Mouse (Mus musculus) limb, embryonic 14.5 days (tissue): Measurements from ENCODE around the gene Gnat1. TPM values are rescaled to one million over a fixed set of nuclear protein-coding genes. Genes with fewer than 3 reads are reported as not detected.
A peak's percentile ranks its signal among the peaks of the same experiment; 100 is the strongest.

Experiments used
- ATAC-seq: fragments of 200-750 bp; cut with Nextera tagmentation; 2 replicates; pipeline ENCODE4 v1.8.0; 2017; ENCODE audit warnings: low read depth, moderate number of reproducible peaks, moderate TSS enrichment; ENCODE audit not compliant: low FRiP score
- DNase-seq: peaks from one replicate; pipeline ENCODE4 v3.0.0-alpha.2; 2015; ENCODE audit warnings: low spot score
- H3K27ac ChIP-seq: fragments of 300-500 bp; sonication (generic); replicated peaks from 2 replicates; pipeline ENCODE4 v1.5.1; 2014; ENCODE audit warnings: low read depth, mild to moderate bottlenecking, low read length, moderate library complexity, mixed read lengths
- H3K27me3 ChIP-seq: fragments of 300-500 bp; sonication (generic); 2 replicates; pipeline ENCODE4 v1.6.1; 2014; ENCODE audit warnings: low read length, mixed read lengths; ENCODE audit not compliant: control insufficient read depth, insufficient read depth
- H3K36me3 ChIP-seq: fragments of 300-500 bp; sonication (generic); 2 replicates; pipeline ENCODE4 v1.6.1; 2014; ENCODE audit warnings: mild to moderate bottlenecking, low read length, moderate library complexity, mixed read lengths; ENCODE audit not compliant: control insufficient read depth, insufficient read depth
- H3K4me1 ChIP-seq: fragments of 300-500 bp; sonication (generic); 2 replicates; pipeline ENCODE4 v1.6.1; 2014; ENCODE audit warnings: antibody characterized with exemption, low read length, mixed read lengths; ENCODE audit not compliant: control insufficient read depth, insufficient read depth
- H3K4me2 ChIP-seq: fragments of 300-500 bp; sonication (generic); replicated peaks from 2 replicates; pipeline ENCODE4 v1.6.1; 2014; ENCODE audit warnings: low read depth, mild to moderate bottlenecking, low read length, moderate library complexity; ENCODE audit not compliant: severe bottlenecking
- H3K4me3 ChIP-seq: fragments of 300-500 bp; sonication (generic); replicated peaks from 2 replicates; pipeline ENCODE4 v1.5.1; 2014; ENCODE audit warnings: low read length
- H3K9ac ChIP-seq: fragments of 300-500 bp; sonication (generic); 2 replicates; pipeline ENCODE4 v1.6.1; 2014; ENCODE audit warnings: mild to moderate bottlenecking, low read depth, low read length, moderate library complexity; ENCODE audit not compliant: severe bottlenecking
- H3K9me3 ChIP-seq: fragments of 300-500 bp; sonication (generic); 2 replicates; pipeline ENCODE4 v1.6.1; 2016; ENCODE audit warnings: low read length; ENCODE audit not compliant: control insufficient read depth
- POLR2A ChIP-seq: fragments of 200-500 bp; IDR thresholded peaks from 2 replicates; pipeline ENCODE4 v1.8.0; 2012; ENCODE audit warnings: inconsistent platforms, mild to moderate bottlenecking, moderate library complexity, borderline replicate concordance; ENCODE audit not compliant: insufficient read depth, insufficient read length; ENCODE audit errors: extremely low read depth
- WGBS: fragments of 180-500 bp; shearing (Covaris S2); extraction: QIAGEN DNeasy Blood & Tissue Kit; methylation state at CpG from one replicate; pipeline ENCODE4 v1.1.7; 2014; 5-methylcytosine and 5-hydroxymethylcytosine counted together
- polyA plus RNA-seq, 2 experiments: library from polyadenylated mRNA; depleted of rRNA in 1 of 2; stranded (reverse) in 1 of 2; unstranded in 1 of 2; fragments of >200 nt; fragmentation: Nextera tagmentation in 1 of 2; extraction: Ambion mirVana in 1 of 2; gene quantifications; 2 replicates each; pipeline versions ENCODE4 v1.2.1 to v1.2.3; 2012 to 2014

The Gnat1 gene
- polyA plus RNA-seq, 2 experiments: 0.28 to 0.55 TPM

- DNase-seq (no peak), ATAC-seq (no peak)
- peaks cover 38% of the 10 kb centered on the region for H3K36me3 ChIP-seq
Measured at GRCm38 (mm10) chr9:107625351-107626128, 54.0 kb downstream of the Gnat1 start.

GRCm38 (mm10) chr9:107624951-107625350, 54.6 kb downstream of the Gnat1 start:
- no peaks in the 10 kb centered on the region for H3K27me3 ChIP-seq
- 75% methylated on average over 3 of the region's 3 CpGs for WGBS
- no peak for TF ChIP-seq POLR2A
- peaks cover 44% of the 10 kb centered on the region for H3K36me3 ChIP-seq
- H3K4me1 ChIP-seq: peaks cover 35% of the 10 kb centered on the region
- H3K4me3 ChIP-seq: no peak overlapping the region
- no peaks in the 10 kb centered on the region for H3K9me3 ChIP-seq
- ATAC-seq: no peak
- no peak overlapping the region for H3K4me2 ChIP-seq
- H3K27ac ChIP-seq: no peak overlapping the region; the same call in 1 of the 2 replicates
- no peak for DNase-seq
- H3K9ac ChIP-seq: no peak overlapping the region

More at GRCm38 (mm10) chr9:107625351-107626128, 54.0 kb downstream of the Gnat1 start:
- no peaks in the 10 kb centered on the region for H3K9me3 ChIP-seq
- H3K27ac ChIP-seq: peak overlapping the region; percentile 89; the same call in 1 of the 2 replicates
- no peak for TF ChIP-seq POLR2A
- H3K4me1 ChIP-seq: peaks cover 41% of the 10 kb centered on the region
- H3K4me3 ChIP-seq: no peak overlapping the region
- H3K4me2 ChIP-seq: no peak overlapping the region
- 94% methylated on average over 12 of the region's 12 CpGs for WGBS
- H3K9ac ChIP-seq: no peak overlapping the region
- no peaks in the 10 kb centered on the region for H3K27me3 ChIP-seq

- ATAC-seq: no peak
- Histone ChIP-seq H3K4me2 (no peak overlapping the region), H3K27ac (no peak overlapping the region; the same call in 1 of the 2 replicates), H3K9ac (no peak overlapping the region), H3K36me3 (peaks cover 48% of the 10 kb centered on the region), H3K9me3 (no peaks in the 10 kb centered on the region), H3K4me1 (peaks cover 31% of the 10 kb centered on the region), H3K4me3 (no peak overlapping the region), H3K27me3 (no peaks in the 10 kb centered on the region)
- DNase-seq: no peak
- WGBS: 79% methylated on average over 5 of the region's 5 CpGs
- no peak for TF ChIP-seq POLR2A
Measured at GRCm38 (mm10) chr9:107624539-107624938, 55.0 kb downstream of the Gnat1 start.

Other genes with a start within 250 kb of the Gnat1 start
- 34.9 and 41.3 TPM in 2 replicates for gene Tmem115, start 145.8 kb downstream of the Gnat1 start, polyA plus RNA-seq (2012; rRNA removed)
- gene Tmem115, start 145.8 kb downstream of the Gnat1 start, polyA plus RNA-seq (2014; fragmentation: Nextera tagmentation; extraction: Ambion mirVana): 54.1 and 58.8 TPM in 2 replicates
- gene Cyb561d2, start 137.5 kb downstream of the Gnat1 start, polyA plus RNA-seq (2012; rRNA removed): 19.8 and 27.2 TPM in 2 replicates
- gene Cyb561d2, start 137.5 kb downstream of the Gnat1 start, polyA plus RNA-seq (2014; fragmentation: Nextera tagmentation; extraction: Ambion mirVana): 21.4 and 25.9 TPM in 2 replicates
- gene Nprl2, start 137.5 kb downstream of the Gnat1 start, polyA plus RNA-seq (2012; rRNA removed): 52.7 and 59.2 TPM in 2 replicates
- 37.6 and 38.6 TPM in 2 replicates for gene Nprl2, start 137.5 kb downstream of the Gnat1 start, polyA plus RNA-seq (2014; fragmentation: Nextera tagmentation; extraction: Ambion mirVana)
- gene Zmynd10, start 132.4 kb downstream of the Gnat1 start, polyA plus RNA-seq (2012; rRNA removed): 0.76 and 1.4 TPM in 2 replicates
- gene Zmynd10, start 132.4 kb downstream of the Gnat1 start, polyA plus RNA-seq (2014; fragmentation: Nextera tagmentation; extraction: Ambion mirVana): 1.2 TPM in 1 of 2 replicates, not detected in the other
- 74.7 and 78.4 TPM in 2 replicates for gene Rassf1, start 128.2 kb downstream of the Gnat1 start, polyA plus RNA-seq (2012; rRNA removed)
- gene Rassf1, start 128.2 kb downstream of the Gnat1 start, polyA plus RNA-seq (2014; fragmentation: Nextera tagmentation; extraction: Ambion mirVana): 67.6 and 73.2 TPM in 2 replicates
- 35.8 and 43.3 TPM in 2 replicates for gene Tusc2, start 116.5 kb downstream of the Gnat1 start, polyA plus RNA-seq (2012; rRNA removed)
- gene Tusc2, start 116.5 kb downstream of the Gnat1 start, polyA plus RNA-seq (2014; fragmentation: Nextera tagmentation; extraction: Ambion mirVana): 42.1 and 43.0 TPM in 2 replicates
- gene Hyal2, start 111.8 kb downstream of the Gnat1 start, polyA plus RNA-seq (2012; rRNA removed): 68.0 and 88.8 TPM in 2 replicates
- gene Hyal2, start 111.8 kb downstream of the Gnat1 start, polyA plus RNA-seq (2014; fragmentation: Nextera tagmentation; extraction: Ambion mirVana): 123 and 130 TPM in 2 replicates
- 11.1 TPM in 2 replicates for gene Hyal1, start 102.8 kb downstream of the Gnat1 start, polyA plus RNA-seq (2012; rRNA removed)
- gene Hyal1, start 102.8 kb downstream of the Gnat1 start, polyA plus RNA-seq (2014; fragmentation: Nextera tagmentation; extraction: Ambion mirVana): 6.9 and 8.5 TPM in 2 replicates
- 38.7 and 57.8 TPM in 2 replicates for gene Naa80, start 100.8 kb downstream of the Gnat1 start, polyA plus RNA-seq (2012; rRNA removed)
- gene Naa80, start 100.8 kb downstream of the Gnat1 start, polyA plus RNA-seq (2014; fragmentation: Nextera tagmentation; extraction: Ambion mirVana): 17.2 and 18.8 TPM in 2 replicates
- gene Hyal3, start 98.9 kb downstream of the Gnat1 start, polyA plus RNA-seq (2012; rRNA removed): 1.4 and 1.9 TPM in 2 replicates
- gene Hyal3, start 98.9 kb downstream of the Gnat1 start, polyA plus RNA-seq (2014; fragmentation: Nextera tagmentation; extraction: Ambion mirVana): 1.2 and 1.5 TPM in 2 replicates
- 57.3 and 62.6 TPM in 2 replicates for gene Ifrd2, start 92.1 kb downstream of the Gnat1 start, polyA plus RNA-seq (2012; rRNA removed)
- 55.0 and 56.3 TPM in 2 replicates for gene Ifrd2, start 92.1 kb downstream of the Gnat1 start, polyA plus RNA-seq (2014; fragmentation: Nextera tagmentation; extraction: Ambion mirVana)
- gene Sema3b, start 70.5 kb downstream of the Gnat1 start, polyA plus RNA-seq (2012; rRNA removed): 23.2 and 23.7 TPM in 2 replicates
- gene Sema3b, start 70.5 kb downstream of the Gnat1 start, polyA plus RNA-seq (2014; fragmentation: Nextera tagmentation; extraction: Ambion mirVana): 7.7 and 11.2 TPM in 2 replicates
- gene Gnai2, start 44.3 kb downstream of the Gnat1 start, polyA plus RNA-seq (2012; rRNA removed): 496 and 627 TPM in 2 replicates
- 392 and 411 TPM in 2 replicates for gene Gnai2, start 44.3 kb downstream of the Gnat1 start, polyA plus RNA-seq (2014; fragmentation: Nextera tagmentation; extraction: Ambion mirVana)
- gene Slc38a3, start 10.2 kb downstream of the Gnat1 start, polyA plus RNA-seq (2012; rRNA removed): 22.4 and 31.8 TPM in 2 replicates
- gene Slc38a3, start 10.2 kb downstream of the Gnat1 start, polyA plus RNA-seq (2014; fragmentation: Nextera tagmentation; extraction: Ambion mirVana): 3.7 and 6.0 TPM in 2 replicates
- gene Sema3f, start 30.8 kb upstream of the Gnat1 start, polyA plus RNA-seq (2012; rRNA removed): 228 and 332 TPM in 2 replicates
- gene Sema3f, start 30.8 kb upstream of the Gnat1 start, polyA plus RNA-seq (2014; fragmentation: Nextera tagmentation; extraction: Ambion mirVana): 48.8 and 55.6 TPM in 2 replicates
- gene Rbm5, start 91.3 kb upstream of the Gnat1 start, polyA plus RNA-seq (2012; rRNA removed): 185 and 196 TPM in 2 replicates
- gene Rbm5, start 91.3 kb upstream of the Gnat1 start, polyA plus RNA-seq (2014; fragmentation: Nextera tagmentation; extraction: Ambion mirVana): 163 and 181 TPM in 2 replicates
- 49.9 and 68.2 TPM in 2 replicates for gene Rbm6, start 193.5 kb upstream of the Gnat1 start, polyA plus RNA-seq (2012; rRNA removed)
- 56.1 and 63.0 TPM in 2 replicates for gene Rbm6, start 193.5 kb upstream of the Gnat1 start, polyA plus RNA-seq (2014; fragmentation: Nextera tagmentation; extraction: Ambion mirVana)
- gene Mon1a, start 208.4 kb upstream of the Gnat1 start, polyA plus RNA-seq (2012; rRNA removed): 20.0 and 24.1 TPM in 2 replicates
- gene Mon1a, start 208.4 kb upstream of the Gnat1 start, polyA plus RNA-seq (2014; fragmentation: Nextera tagmentation; extraction: Ambion mirVana): 12.3 and 15.3 TPM in 2 replicates
- 14.1 and 21.9 TPM in 2 replicates for gene Mst1r, start 227.2 kb upstream of the Gnat1 start, polyA plus RNA-seq (2012; rRNA removed)
- gene Mst1r, start 227.2 kb upstream of the Gnat1 start, polyA plus RNA-seq (2014; fragmentation: Nextera tagmentation; extraction: Ambion mirVana): 1.4 and 2.3 TPM in 2 replicates
- 0.03 TPM in 1 of 2 replicates, not detected in the other for gene Actl11, start 248.8 kb upstream of the Gnat1 start, polyA plus RNA-seq (2012; rRNA removed)
- not detected in 2 replicates for gene Actl11, start 248.8 kb upstream of the Gnat1 start, polyA plus RNA-seq (2014; fragmentation: Nextera tagmentation; extraction: Ambion mirVana)